Mouse (Mus musculus) cerebellum, postnatal 10 days (tissue): ENCODE data around the gene Emc3.

Source experiments
- DNase-seq, 2 experiments: peaks; one replicate each; pipeline ENCODE4 v3.0.0; 2021; ENCODE audit warnings: mixed read lengths in 2 of 2

The Emc3 gene

DNA sequence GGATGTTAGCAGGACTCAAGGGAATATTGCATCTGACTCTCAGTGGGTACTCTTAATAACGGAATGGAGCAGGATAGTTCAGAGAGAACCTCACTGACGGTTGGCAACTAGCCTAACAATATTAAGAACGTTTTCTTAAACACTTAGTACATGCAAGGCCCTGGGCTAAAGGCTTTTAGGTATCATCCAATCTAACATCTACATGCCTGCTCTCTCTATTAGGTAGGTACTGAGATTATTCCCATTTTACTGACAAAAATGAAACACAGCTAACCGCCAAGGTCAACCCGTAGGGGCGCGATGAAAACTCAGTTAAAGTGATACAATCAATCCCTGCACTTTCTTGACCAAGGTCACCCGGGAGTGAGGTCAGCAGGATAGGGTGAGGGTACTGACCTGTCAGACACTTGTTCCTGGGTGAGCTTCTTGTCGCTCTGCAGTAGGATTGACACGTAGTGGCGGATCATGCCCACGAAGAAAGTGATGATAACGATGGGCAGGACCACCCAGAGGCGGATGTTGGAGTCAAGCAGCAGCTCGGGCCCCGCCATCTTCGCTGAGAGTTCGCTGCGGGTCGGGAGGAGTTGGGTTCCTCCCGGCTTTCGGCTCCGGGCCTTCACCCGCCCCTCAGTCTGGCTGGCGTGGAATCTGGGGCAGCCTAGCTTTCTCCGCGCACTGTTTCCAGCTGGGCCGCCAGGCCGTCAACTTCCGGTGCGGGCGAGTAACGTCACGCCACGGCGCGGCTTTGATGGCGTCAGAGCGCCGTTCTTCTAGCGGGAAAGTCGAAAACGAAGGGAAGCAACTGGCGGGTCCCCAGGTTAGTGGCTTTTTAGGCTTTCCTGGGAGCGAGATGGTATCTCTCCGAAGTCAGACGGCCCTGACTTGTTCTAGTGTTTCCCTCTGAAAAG is at the start of gene Emc3, which contains the start of gene Fancd2:
Gene Emc3 (minus strand): TSS at position 721 of the 908 bp plus-strand sequence.
Gene Fancd2 (plus strand): TSS at position 751 of the 908 bp plus-strand sequence.
- peak; percentile 98 to 99 for DNase-seq

DNA sequence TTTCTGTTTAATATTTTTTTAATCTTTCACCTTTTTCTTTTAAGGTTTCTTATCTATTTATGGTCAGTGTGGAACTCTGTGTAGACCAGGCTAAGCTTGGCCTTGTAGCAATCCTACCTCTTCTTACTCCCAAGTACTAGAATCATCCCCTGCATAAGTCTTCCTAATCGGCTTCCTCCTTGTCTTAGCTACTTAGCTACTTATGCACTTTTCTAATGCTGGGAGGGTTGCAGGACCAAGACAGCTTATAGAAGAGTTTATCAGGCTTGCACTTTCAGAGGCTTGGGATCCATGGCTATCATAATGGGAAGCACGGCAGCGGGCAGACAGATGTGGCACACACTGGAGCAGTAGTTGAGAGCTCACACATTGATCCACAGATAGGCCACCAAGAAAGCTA is 47.9 kb upstream of the Emc3 start:
- DNase-seq: no peak

- no peak for DNase-seq
Observed at GRCm38 (mm10) chr6:113576044-113576443, 44.6 kb upstream of the Emc3 start.

- no peak for DNase-seq
Observed at GRCm38 (mm10) chr6:113564557-113564956, 33.1 kb upstream of the Emc3 start.

DNA sequence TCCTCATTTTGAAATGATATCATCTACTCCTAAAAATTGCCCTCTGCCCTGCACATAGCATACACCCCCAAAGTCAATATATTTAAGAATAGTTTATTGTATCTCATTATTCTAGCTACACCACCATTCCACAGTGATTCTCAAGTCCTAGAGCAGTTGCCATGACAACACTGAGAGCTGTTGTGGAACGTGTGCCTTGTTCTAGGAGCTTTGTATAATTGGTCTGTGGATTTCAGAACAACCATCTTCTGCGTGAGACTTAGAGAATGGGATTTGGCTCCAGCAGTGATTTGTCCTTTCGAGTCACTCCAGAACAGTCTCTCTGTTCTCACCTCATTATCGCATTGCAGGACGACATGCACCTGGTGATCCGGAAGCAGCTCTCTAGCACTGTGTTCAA is 28.3 kb upstream of the Emc3 start:
- no peak for DNase-seq

- no peak for DNase-seq
Observed at GRCm38 (mm10) chr6:113543906-113544481, 12.5 kb upstream of the Emc3 start.

GRCm38 (mm10) chr6:113541610-113542009 is 10.2 kb upstream of the Emc3 start:
- DNase-seq: no peak

- DNase-seq: no peak
Observed at GRCm38 (mm10) chr6:113534886-113535285, 3.4 kb upstream of the Emc3 start.

DNA sequence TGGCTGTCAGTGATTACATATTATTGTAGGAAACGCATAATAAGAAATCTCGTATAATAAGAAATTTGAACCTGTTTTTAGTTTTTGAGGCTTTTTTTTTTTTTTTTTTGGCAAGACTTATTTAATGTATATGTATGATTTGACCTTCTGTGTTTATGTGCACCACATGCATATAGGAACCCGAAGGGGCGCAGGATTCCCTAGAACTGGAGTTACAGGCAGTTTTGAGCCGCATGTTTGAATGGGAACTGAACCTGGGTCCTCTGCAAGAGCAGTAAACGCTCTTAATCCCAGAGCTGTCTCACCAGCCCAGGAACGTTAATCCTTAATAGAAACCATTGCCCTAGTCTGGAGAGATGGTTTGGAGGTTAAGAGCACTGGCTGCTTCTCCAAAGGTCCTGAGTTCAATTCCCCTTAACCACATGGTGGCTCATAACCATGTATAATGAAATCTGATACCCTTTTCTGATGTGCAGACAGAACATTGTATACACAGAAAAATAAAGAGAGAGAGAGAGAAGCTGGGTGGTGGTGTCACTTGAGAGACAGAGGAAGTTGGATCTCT is 470 bp upstream of the Emc3 start:
- no peak for DNase-seq

DNA sequence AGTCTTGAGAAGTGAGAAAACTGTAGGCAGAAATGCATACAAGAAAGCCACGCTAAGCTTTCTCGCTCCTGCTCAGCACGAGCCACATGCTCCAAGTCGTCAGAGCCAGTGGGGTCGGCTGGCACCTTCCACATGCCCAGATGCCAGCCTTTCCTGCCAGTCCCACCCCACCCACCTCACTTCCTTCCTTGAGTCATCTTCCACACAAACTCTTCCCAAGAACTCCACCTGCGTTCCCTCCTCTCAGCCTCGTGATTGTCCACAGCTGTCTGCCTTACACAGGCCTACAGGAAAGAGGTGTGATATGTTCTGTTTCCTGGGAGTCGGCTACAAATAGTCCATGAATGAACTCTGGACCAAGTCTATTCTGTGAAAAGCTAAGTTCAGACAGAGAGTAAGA is 8.0 kb downstream of the Emc3 start:
- DNase-seq: no peak

GRCm38 (mm10) chr6:113522310-113522709 is 9.1 kb downstream of the Emc3 start:
- DNase-seq: no peak

- DNase-seq: no peak
Observed at GRCm38 (mm10) chr6:113517434-113518080, 13.9 kb downstream of the Emc3 start.

DNA sequence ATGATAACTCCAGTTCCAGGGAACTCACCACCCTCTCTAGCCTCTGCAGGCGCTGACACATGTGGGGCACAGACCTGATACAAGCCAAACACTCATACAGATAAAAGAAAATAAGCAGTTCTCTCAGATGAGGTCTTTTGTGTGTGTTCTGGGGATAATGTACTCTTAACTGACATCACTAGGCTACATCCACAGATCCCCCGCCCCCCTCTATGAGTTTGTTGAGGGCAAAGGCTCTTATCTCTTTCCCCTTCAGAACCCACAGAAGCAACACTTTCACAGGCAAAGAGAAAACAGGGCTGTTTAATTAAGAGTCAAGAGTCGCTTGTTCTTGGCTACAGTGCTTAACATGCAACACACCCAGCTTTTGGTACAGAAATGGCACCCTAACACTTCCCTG is 16.9 kb downstream of the Emc3 start:
- DNase-seq: no peak

DNA sequence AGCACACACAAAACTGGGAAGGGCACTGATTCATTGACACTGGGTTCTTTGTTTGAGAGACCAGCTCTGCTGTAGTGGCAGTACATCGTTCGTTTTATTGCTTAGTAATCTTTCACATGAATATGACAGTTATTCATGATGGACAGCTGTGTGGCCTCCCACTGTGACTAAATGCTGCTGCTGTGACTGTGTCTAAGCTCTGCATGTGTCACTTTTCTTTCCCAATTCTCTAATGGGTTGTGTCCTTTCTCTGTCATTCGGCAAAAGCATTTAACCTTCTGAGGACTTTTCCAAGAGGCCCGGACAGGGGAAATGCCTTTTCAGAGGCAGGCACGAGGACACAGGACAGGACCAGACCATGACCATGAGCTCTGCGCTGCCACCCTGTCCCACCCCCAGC is 17.5 kb downstream of the Emc3 start:
- DNase-seq: no peak

GRCm38 (mm10) chr6:113508947-113509280 is 22.5 kb downstream of the Emc3 start:
- peak; percentile 88 to 91 for DNase-seq

DNA sequence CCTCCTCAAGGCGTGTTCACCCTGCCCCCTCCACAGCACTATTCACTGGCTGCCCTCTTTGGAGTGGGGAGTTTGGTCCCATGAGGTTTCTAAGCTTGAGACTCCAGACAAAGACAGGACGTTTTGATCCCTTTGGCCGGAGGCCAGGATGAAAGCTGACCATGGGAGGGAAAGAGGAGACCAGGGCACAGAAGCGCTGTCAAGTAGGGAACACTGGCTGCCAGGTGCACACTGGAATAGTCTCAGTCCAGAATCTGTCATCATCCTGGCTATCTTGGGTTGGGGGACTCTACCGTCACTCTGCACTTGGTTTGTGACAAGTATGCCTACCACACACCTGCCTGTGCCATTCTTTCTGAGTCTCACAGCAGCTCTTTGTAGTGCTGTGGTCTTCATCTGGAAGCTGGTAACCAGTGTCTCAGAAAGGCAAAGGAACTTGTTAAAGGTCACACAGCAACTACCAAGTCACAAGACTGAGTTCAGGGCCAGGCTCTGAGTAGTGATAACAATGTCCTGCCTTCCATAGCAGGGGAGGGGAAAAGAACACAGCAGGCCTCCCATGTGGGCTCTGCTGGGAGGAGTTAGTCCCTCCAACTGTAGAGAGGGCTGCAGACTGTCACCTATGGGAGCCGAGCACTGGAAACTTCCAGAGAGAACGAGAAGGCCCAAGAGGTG is 23.0 kb downstream of the Emc3 start:
- peak; percentile 67 to 73 for DNase-seq

GRCm38 (mm10) chr6:113507130-113507529 is 24.3 kb downstream of the Emc3 start:
- DNase-seq: no peak

DNA sequence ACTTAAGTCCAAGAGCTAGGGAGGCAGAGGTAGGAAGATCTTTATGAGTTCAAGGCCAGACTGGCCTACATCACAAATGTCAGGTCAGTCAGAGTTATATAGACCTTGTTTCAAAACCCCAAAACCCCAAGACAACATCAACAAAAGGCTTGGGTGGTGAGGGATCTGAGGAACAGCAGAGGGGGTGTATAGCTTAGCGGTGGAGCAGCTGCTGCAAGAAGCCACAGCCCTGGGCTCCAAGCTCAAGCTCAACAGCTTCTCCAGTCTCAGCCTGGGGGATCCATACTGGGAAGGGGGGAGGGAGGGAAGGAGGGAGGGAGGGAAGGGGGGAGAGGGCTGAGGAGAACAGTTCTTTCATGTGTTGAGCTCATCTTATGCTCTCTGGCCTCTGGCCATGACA is 25.8 kb downstream of the Emc3 start:
- DNase-seq: no peak

- no peak for DNase-seq
Observed at GRCm38 (mm10) chr6:113502801-113503200, 28.7 kb downstream of the Emc3 start.

GRCm38 (mm10) chr6:113501388-113502084 is 29.9 kb downstream of the Emc3 start, which contains the start of gene Prrt3:
TSS of gene Prrt3 (minus strand) at chr6:113501931.
- peak; percentile 86 to 88 for DNase-seq

DNA sequence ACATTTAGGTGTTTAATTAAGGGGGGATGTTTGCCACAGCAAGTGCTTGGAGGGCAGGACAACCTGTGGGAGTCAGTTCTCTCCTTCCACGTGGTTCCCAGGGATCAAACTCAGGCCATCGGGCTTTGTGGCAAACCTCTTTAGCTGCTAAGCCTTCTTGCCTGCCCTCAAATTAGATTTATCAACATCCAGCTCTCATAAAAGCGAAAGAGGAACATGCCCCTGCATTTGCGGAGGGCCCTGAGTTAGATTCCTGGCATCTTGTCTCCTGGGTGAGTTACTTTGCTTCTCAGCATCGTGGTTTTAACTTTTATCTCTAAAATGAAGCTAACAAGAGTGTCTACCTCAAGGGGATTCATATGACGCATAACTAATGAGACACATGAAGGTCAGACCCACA is 32.1 kb downstream of the Emc3 start:
- DNase-seq: no peak

GRCm38 (mm10) chr6:113495071-113495675 is 36.3 kb downstream of the Emc3 start:
- DNase-seq: peak; percentile 63 to 66
